Mouse (Mus musculus): ENCODE measurements at regions not wholly inside any gene's neighbourhood (a gene's known extent, or its start where the extent isn't known, plus 50 kb on each side); places are given as distances from the start of the nearest gene placed in this dataset.

GRCm38 (mm10) chr14:105498155-105498906 is 240.0 kb downstream of the Ndfip2 start:
- no peak for DNase-seq

GRCm38 (mm10) chr14:105495161-105495560 is 236.8 kb downstream of the Ndfip2 start:
- DNase-seq = no peak

GRCm38 (mm10) chr14:105494415-105494814 is 236.0 kb downstream of the Ndfip2 start:
- no peak for DNase-seq

DNA sequence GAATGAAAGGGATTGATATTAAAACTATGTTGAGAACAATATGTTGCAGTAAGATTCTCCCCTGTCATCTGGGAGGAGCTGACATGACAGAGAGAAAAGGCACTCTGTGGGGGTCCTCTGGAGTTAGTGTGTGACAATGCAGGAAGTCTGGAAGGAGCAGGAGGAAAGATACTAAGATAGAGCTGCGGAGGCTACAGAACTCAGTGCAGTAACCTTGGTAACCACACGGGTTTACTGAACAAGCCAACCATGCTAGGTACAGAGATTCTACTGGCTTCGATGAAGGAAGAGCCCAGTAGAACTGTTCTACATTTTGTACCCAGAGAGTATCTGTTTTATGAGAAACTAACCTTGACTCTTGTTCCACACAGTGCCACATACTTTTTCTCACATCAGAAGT is 231.8 kb downstream of the Ndfip2 start:
- DNase-seq = no peak

DNA sequence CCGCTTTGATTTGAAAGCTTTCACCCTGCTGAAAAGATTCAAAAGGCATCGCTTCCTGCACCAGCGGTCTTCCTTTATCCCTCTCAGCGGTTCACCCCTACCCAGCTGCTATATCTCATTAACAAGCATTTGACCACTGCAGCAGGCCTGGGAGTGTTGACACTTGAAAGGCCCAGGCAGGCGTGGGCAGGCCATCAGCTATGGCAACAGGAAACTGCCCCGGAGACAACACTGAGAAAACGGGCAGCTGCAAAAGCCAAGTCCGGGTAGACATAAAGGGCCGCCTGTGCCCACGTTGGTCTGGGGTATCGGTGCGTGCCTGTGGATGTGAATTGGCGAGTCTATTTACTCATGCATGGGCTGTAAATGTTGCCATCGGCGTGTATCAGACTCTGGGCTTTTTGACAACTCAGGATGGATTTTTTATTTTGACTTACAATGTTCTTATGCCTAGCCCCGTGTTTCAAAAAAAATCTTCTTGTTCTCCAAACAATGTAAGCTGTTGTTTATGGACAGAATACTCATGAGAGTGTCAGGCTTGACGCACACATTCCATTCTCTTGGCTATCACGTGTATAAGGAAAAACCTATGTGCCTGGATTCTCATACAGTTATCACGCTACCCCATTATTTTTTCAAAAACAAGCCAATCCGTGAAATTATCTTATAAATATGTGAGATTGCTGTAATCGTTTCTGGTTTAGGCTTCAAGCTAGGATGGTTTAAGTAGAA is 225.1 kb downstream of the Ndfip2 start:
- peak; percentile 31 for DNase-seq

DNA sequence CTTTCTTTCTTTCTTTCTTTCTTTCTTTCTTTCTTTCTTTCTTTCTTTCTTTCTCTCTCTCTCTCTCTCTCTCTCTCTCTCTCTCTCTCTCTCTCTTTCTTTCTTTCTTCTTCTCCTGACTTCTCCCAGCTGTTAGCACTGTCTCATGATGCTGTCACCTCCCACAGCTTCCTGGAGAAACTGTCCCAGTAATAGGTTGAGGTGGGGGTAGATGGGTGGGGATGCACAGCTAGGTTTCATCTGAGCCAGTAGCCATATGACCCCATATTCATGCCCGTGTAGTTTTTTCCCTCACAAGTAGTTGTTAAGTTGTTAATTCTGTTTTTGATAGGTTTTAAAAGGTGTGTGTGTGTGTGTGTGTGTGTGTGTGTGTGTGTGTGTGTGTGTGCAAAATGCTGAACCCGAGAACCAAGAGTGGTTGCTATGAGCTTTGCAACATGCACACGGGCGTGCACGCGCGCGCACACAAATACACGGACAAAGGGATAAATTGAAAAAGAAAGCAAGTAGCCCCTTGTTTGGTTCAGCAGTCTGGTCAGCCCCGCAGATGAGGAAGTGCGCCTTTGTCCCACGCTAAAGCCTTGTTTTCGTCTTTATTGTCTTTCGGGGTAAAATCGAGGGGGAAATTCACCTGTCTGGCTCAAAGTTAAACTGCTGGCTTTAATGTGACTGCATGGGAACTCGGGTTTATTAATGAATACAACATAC is 224.4 kb downstream of the Ndfip2 start:
- no peak for DNase-seq

- DNase-seq = no peak
Observed at GRCm38 (mm10) chr14:105480048-105480447, 221.7 kb downstream of the Ndfip2 start.

- DNase-seq = peak; percentile 22
Observed at GRCm38 (mm10) chr14:105474991-105475553, 216.7 kb downstream of the Ndfip2 start.

GRCm38 (mm10) chr14:105448919-105449458 is 190.6 kb downstream of the Ndfip2 start:
- no peak for DNase-seq

GRCm38 (mm10) chr14:105447088-105447487 is 188.7 kb downstream of the Ndfip2 start:
- no peak for DNase-seq

DNA sequence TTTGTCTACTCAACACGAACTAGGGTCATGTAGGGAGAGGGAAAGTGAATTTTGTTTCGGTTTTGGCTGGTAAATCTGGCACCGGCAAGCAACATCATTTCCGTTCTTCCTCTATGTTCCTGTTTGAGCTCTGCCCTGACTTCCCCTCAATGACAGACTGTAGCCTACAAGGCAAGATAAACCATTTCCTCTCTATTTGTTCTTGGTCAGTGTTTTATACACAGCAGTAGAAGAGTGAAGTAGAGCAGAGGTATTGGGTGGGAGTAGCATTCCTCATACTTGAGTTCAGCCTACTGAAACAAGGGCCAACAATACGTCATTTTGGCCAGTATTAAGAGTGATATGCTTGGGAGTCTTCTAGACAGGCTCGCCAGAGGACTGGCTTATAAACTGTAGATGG is 177.0 kb downstream of the Ndfip2 start:
- no peak for DNase-seq

- DNase-seq = no peak
Observed at GRCm38 (mm10) chr14:105433456-105433855, 175.1 kb downstream of the Ndfip2 start.

DNA sequence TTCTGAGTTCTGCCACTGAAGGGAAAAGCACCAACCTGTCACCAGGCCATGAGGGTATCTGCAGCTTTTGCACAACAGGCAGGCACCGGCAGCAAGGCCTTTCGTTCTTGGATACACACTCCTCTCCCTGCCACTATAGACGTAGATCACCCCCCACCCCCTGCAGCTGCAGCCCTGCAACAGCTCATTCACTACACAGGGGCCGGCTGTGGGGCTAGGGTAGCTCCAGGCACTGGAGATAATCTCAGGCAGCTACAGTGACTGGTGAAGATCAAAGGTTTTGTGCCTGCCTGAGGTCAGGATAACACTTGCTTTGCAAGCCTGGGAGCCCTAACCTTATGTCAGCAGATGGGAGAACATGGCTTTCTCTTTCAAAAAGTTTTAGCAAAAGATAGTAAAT is 174.3 kb downstream of the Ndfip2 start:
- DNase-seq = no peak

GRCm38 (mm10) chr14:105431584-105431983 is 173.2 kb downstream of the Ndfip2 start:
- no peak for DNase-seq

DNA sequence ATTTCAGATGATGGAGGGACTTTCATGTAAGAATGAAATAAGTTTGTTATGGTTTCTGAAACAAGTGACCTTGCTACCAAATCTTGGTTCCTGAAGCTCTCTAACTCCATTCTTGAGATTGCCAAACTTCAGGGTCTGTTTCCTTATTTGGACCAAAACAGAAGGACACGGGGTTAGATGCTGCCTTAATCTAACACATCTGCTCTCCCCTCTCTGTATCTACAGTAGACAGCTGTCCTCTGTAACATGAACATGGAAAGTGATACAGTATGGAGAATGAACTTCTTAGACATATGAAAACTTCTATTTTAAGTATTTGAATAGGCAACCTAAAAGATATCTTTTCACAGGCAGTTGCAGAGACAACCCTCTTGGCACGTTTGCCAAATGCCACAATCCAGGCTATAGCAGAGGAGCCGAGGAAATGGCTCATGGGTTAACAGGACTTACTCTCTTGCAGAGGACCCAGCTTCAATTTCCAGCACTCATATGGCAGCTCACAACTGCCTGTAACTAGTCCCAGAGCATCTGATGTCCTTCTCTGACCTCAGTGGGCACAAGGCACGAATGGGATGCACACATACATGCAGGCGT is 171.4 kb downstream of the Ndfip2 start:
- DNase-seq = no peak

- DNase-seq = no peak
Observed at GRCm38 (mm10) chr14:105427474-105427901, 169.1 kb downstream of the Ndfip2 start.

- DNase-seq = no peak
Observed at GRCm38 (mm10) chr14:105426597-105427334, 168.4 kb downstream of the Ndfip2 start.

GRCm38 (mm10) chr14:105417967-105418366 is 159.6 kb downstream of the Ndfip2 start:
- no peak for DNase-seq

DNA sequence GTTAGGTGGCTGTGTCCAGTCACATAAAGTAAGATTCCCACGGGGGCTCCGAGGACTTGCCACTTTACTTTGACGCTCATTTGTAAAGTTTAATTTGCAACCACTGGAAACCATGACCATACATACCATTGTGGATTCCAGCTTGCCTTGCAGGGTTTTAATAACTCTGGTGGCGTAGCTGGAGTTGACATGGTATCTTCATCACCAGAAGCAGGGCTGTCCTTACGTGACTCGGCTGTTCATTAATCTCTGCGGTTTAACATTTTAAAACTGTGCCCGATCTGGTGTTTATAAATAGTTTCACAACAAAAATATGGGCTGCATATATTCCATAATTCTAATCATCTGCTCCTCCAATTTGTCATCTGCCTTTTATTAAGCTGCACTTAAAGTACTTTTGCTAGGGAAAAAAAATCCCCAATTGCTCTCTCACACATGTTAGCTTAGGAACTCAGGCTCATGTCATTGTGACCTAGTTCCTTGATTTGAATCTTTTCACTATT is 159.1 kb downstream of the Ndfip2 start:
- DNase-seq = no peak

- no peak for DNase-seq
Observed at GRCm38 (mm10) chr14:105416964-105417363, 158.6 kb downstream of the Ndfip2 start.

GRCm38 (mm10) chr14:105404662-105405061 is 146.3 kb downstream of the Ndfip2 start:
- DNase-seq = no peak

All from adrenal gland, postnatal 25 days (tissue).